Mouse (Mus musculus) cerebellum, adult 9-10 months (tissue): ENCODE measurements around the gene Mlkl.
"Not testable (repeated sequence)": the region's sequence is repeated elsewhere in the genome, so short reads cannot be mapped to it uniquely, and the experiment has no call there.

Source experiments
- DNase-seq: peaks from one replicate; pipeline ENCODE4 v3.0.0; 2022

Mlkl gene

GRCm38 (mm10) chr8:111337890-111338347 is at the start of gene Mlkl:
Gene Mlkl, minus strand, starts transcription at chr8:111338177.
- DNase-seq = no peak

GRCm38 (mm10) chr8:111385915-111386314 is 47.9 kb upstream of the Mlkl start:
- DNase-seq = no peak

GRCm38 (mm10) chr8:111384628-111385027 is 46.7 kb upstream of the Mlkl start:
- DNase-seq = no peak

- no peak for DNase-seq
These were observed 37.2 kb upstream of the Mlkl start for GRCm38 (mm10) chr8:111375192-111375591.

GRCm38 (mm10) chr8:111369711-111370110 is 31.7 kb upstream of the Mlkl start:
- DNase-seq = no peak

- DNase-seq = no peak
These were observed 29.4 kb upstream of the Mlkl start for GRCm38 (mm10) chr8:111367350-111367749.

GRCm38 (mm10) chr8:111366610-111367234 is 28.7 kb upstream of the Mlkl start:
- no peak for DNase-seq

GRCm38 (mm10) chr8:111363489-111363888 is 25.5 kb upstream of the Mlkl start:
- no peak for DNase-seq

GRCm38 (mm10) chr8:111360579-111361209 is 22.7 kb upstream of the Mlkl start:
- DNase-seq = no peak

- DNase-seq = no peak
These were observed 22.0 kb upstream of the Mlkl start for GRCm38 (mm10) chr8:111359936-111360335.

- DNase-seq = no peak
These were observed 20.9 kb upstream of the Mlkl start for GRCm38 (mm10) chr8:111358905-111359304.

- DNase-seq = peak; percentile 58
These were observed 19.5 kb upstream of the Mlkl start for GRCm38 (mm10) chr8:111357433-111357832.

- DNase-seq = peak; percentile 34
These were observed 15.5 kb upstream of the Mlkl start for GRCm38 (mm10) chr8:111353497-111353896.

GRCm38 (mm10) chr8:111352289-111352688 is 14.3 kb upstream of the Mlkl start:
- no peak for DNase-seq

GRCm38 (mm10) chr8:111350577-111350976 is 12.6 kb upstream of the Mlkl start:
- no peak for DNase-seq

- peak; percentile 82 for DNase-seq
These were observed 5.2 kb upstream of the Mlkl start for GRCm38 (mm10) chr8:111343225-111343624.

- no peak for DNase-seq
These were observed 2.2 kb upstream of the Mlkl start for GRCm38 (mm10) chr8:111340186-111340585.

GRCm38 (mm10) chr8:111338370-111339208 is 612 bp upstream of the Mlkl start:
- no peak for DNase-seq

GRCm38 (mm10) chr8:111337311-111337889 is 577 bp downstream of the Mlkl start:
- DNase-seq = no peak

- no peak for DNase-seq
These were observed 1.3 kb downstream of the Mlkl start for GRCm38 (mm10) chr8:111336692-111337091.

GRCm38 (mm10) chr8:111325222-111325790 is 12.7 kb downstream of the Mlkl start:
- no peak for DNase-seq

GRCm38 (mm10) chr8:111314729-111315128 is 23.2 kb downstream of the Mlkl start:
- no peak for DNase-seq

GRCm38 (mm10) chr8:111313961-111314360 is 24.0 kb downstream of the Mlkl start:
- not testable (repeated sequence) for DNase-seq
